Mouse (Mus musculus) left cerebral cortex, adult 18-20 months (tissue): ENCODE measurements around the gene Otulinl. TPM values are rescaled to one million over a fixed set of nuclear protein-coding genes. Genes with fewer than 3 reads are reported as not detected.

Experiments used
- DNase-seq, 2 experiments: peaks; one replicate each; pipeline ENCODE4 v3.0.0; 2021 to 2022; ENCODE audit warnings: low spot score in 2 of 2, mixed read lengths in 1 of 2
- total RNA-seq, 2 experiments: library from RNA; stranded (reverse); gene quantifications; 2 replicates each; pipeline ENCODE4 v1.2.3; 2021

Gene Otulinl
- total RNA-seq, 2 experiments from 2014 or later, result 25.1 to 27.8 TPM

GRCm38 (mm10) chr15:27683206-27683605, 1.8 kb upstream of the Otulinl start:
- no peak for DNase-seq

DNA sequence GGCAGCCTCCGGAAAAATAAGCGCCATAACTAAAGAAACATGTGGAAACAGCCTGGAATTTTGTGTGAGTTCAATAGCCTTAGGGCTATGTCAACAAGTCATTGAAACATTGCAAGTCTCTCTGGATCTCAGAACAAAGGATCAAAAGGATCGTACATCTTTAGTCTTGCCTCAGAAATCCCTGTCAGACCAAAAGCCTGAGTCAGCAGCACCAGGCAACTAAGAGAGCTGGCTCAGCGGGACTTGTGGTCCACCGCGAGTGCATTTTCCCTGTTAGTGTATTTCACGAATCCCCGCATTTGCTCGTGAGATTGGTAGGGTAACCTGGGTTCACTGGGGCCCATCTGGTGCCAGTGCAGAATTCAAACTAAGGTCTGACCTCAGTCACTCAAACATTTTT, 1.2 kb upstream of the Otulinl start:
- no peak for DNase-seq

DNA sequence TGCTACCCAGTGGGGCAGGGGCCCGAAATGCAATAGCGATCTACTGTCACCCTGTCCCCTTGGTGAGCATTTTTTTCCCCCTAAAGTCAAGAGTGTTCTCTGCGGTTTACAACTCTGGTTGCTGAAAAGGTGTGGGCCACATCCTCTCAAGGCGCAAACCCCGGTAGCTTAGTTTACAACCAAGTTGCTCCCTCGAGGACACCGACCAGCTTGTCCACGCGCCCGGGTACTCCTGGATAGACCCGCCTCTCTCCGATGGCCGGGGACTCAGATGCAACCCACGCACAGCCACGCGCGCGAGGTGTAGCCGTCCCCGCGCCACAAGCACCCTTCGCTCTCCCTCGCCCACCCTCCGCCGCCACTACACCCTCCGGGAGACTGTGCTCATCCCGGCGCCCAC, 382 bp downstream of the Otulinl start:
- no peak for DNase-seq

DNA sequence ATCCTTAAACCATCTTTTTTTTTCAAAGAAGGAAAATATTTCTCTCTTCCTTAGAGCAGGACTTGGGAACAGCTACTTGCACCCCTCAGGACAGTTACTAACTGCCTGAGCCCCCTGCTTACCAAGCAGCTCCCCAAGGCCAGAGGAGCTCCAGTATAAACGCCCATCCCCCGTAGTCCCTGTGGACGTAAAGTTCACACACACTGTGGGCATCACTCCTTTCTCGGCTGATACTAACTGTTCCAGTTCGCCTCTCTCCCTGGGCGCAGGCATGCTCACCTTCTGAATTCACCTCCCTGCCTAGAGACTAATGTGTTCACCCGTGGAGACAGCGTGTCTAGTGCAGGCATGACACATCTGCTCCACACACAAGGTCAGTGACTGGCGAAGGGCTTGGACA, 2.9 kb downstream of the Otulinl start:
- DNase-seq, result no peak

DNA sequence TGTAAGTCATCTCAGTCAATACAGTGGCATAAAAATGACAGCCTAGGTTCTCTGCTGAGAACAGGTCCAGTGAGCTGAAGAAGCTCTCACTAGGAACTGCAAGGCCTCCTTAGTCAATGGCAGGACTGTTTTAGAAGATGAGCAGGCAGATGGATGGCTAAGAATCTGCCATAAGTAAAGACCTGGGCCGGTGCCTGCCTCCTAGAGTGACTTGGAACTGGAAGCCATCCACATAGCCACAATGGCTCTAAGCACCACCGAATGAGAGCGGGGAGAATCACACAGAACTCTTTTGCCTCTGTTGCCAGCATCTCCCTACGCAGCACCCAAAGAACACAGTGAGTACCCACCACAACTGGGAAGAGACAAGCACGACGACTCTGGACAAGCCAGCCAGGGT, 3.6 kb downstream of the Otulinl start:
- no peak for DNase-seq

- no peak for DNase-seq
Observed at GRCm38 (mm10) chr15:27676211-27676610, 5.2 kb downstream of the Otulinl start.

DNA sequence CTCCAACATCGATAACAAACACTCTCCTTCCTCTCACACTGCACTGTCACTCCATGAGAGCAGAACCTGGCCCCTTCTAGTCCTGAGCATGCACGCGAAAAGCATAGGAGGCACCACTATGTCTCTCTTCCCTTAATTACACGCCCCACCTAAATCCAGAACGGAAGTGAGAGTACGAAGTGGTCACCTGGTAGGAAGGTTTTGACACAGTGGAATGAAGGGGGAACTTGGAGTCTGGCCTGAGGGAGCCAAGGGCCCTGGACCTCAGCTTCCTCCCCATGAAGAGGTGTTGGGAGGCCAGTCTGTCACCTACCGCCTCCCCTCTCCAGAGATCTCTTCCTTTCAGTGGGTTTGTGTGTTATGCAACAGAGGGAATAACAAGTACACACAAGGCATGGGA, 6.3 kb downstream of the Otulinl start:
- no peak for DNase-seq

DNA sequence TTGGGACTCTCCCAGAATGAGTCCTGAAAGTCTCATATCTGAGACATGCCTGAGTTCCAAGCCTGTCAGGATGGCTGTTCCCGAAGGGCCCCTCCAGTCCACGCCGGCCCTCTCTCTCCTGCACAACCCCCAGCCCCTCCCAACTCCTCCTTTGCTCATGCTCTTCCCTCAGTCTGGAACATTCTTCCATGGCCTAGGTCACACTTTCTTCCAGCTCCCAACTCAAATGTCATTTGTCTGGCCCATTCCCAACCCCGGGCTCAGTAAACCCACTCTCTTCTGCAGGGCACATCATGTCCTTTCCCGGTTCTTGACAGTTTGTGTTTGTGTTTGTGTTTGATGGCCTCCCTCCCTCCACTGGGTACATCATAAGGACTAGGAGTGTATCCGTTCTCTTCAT, 7.3 kb downstream of the Otulinl start:
- no peak for DNase-seq

DNA sequence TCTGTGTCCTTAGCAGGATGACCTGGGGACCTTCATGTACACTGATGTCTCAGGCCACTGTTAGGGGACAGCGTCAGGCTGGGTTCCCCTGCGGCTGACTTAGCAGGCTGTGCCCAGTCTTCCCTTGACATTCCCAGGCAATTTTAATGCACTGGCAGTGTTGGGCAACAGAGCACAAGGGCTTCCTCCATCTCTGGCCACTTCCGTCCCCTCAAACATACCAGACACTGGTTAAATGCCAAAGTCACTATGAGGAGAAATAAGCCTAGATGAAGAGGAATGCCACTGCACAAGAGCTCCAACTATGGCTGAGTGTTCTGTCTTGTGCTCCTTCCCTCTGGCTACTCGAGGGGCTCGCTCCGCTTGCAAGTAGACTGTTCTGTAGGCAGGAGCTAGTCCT, 8.2 kb downstream of the Otulinl start:
- DNase-seq, result no peak

- no peak for DNase-seq
Observed at GRCm38 (mm10) chr15:27672259-27672658, 9.1 kb downstream of the Otulinl start.

GRCm38 (mm10) chr15:27671612-27672245, 9.7 kb downstream of the Otulinl start:
- DNase-seq, result no peak

GRCm38 (mm10) chr15:27670708-27671107, 10.7 kb downstream of the Otulinl start:
- no peak for DNase-seq

GRCm38 (mm10) chr15:27669931-27670411, 11.4 kb downstream of the Otulinl start:
- no peak for DNase-seq

- peak; percentile 41 to 71 for DNase-seq
Observed at GRCm38 (mm10) chr15:27669276-27669675, 12.1 kb downstream of the Otulinl start.

DNA sequence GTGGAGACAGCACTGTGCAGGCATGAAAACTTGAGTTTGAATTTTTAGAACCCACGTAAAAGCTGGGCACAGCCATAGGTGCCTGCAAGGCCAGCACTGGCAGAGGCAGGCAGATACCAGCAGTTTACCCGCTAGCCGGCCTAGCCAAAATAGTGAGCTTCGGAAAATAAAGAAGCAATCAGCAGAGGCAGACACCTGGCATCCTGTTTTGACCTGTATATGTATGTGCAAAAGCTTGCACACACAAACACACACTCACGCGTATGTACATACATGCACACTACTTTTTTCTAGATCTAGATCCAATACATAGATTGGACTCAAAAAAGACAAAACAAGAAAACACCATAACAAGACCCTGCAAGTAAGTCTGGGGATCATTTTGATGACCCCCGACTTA, 12.8 kb downstream of the Otulinl start:
- no peak for DNase-seq

- DNase-seq, result no peak
Observed at GRCm38 (mm10) chr15:27668001-27668461, 13.3 kb downstream of the Otulinl start.

DNA sequence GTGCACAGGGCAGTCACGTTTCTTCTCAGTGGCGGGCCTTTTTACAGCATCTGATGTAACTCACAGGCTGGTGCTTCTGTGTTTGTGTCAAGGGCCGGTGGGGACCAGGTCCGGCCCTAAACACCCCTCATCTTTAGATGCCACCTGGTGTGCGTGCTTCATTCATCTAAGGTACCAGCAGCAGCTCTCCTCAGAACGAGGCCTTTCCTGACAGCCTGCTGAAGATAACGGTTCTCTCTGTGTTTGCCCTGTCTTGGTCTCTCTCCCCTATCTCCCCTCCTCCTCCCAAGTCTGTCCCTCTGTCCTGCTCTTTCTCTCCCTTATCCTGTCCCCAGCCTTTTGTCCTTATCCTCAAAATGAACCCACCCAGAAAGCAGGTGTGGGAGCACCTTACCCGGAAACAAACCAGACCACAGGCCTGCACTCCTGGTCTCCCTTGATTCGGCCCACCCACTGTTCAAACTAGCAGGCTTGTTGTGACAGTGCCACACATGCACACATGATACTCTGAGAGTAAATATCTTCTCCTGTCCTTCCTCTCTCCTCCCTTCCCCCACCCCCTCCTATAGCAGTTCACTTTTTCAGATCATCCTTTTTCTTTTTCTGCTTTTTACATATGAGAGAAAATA, 14.4 kb downstream of the Otulinl start:
- no peak for DNase-seq

- DNase-seq, result no peak
Observed at GRCm38 (mm10) chr15:27665392-27665911, 15.9 kb downstream of the Otulinl start.

GRCm38 (mm10) chr15:27664126-27664525, 17.3 kb downstream of the Otulinl start:
- DNase-seq, result no peak

- no peak for DNase-seq
Observed at GRCm38 (mm10) chr15:27662699-27663098, 18.7 kb downstream of the Otulinl start.

DNA sequence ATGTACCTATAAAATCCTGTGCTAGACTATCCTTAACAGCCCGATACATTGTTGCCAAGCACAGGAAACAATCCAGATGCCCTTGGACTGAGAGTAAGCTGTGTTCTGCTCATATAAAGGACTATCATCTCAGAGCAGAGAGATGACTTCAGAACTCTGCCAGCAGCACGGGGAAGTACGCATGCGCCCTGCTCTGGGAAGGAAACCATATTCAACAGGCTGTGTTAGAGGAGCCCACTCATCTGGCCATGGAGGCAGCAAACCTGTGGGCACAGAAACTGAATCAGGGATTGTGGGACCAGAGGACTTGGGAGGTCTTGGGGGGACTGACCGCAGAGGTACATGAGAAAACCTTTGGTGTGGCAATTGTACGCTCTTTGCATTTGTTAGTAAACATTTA, 19.7 kb downstream of the Otulinl start:
- no peak for DNase-seq

GRCm38 (mm10) chr15:27659592-27660244, 21.7 kb downstream of the Otulinl start:
- peak; percentile 89 to 97 for DNase-seq
